Mouse (Mus musculus): ENCODE data around the gene Trabd2b.

Gene Trabd2b

DNA sequence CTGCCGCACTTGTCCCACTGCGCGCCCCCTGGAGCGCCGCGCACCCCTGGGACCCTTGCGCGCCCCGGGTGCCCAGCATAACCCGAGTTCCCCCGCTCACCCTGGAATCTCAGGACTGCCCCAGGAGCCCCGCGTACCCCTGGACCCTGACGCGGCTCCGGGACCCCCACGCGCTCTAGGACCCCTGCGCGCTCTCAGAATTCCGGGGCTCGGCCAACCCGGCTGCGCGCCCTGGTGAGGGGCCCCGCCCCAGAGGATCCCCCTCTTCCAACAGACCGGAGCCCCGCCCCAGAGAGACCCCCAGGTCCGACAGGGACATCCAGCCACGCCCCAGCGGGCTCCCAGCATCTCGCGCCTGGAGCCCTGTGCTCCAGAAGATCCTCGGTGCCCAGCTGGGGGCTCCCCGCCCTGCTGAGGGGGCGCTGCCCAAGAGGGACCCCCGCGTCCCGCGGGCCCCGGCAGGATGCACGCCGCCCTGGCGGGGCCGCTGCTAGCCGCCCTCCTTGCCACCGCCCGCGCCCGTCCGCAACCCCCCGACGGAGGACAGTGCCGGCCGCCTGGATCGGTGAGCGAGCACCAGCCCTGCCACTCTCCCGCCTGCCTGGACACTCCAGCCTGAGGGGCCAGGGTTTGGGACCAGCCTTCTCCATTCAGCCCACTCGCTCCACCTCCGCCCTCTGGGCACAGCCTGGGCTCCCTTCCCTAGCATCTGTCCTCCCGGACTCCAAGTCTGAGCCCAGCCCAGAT, at the start of gene Trabd2b:
TSS of gene Trabd2b (plus strand) at position 370 of the 747 bp plus-strand sequence.
- no peak for DNase-seq (ENCODE audit: low spot score in 2 of 2)

DNA sequence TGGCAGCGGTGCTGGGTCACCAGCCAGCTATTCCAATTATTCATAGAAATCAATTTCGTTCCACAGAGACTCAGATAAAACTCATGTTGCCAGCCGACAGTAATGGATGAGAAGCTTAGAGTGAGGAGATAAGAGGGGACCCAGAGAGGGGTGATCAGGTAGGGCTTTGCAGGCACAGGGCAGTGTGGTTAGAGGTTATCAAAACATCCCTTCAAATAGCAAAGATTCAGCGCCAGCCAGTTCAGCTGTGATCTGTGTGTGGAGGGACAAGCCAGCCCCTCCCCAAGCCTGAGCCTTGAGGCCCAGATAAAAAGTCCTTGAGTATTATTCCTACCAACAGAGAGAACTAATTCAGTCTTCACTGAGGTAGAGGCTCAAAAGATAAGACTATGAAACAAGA, 49.1 kb upstream of the Trabd2b start:
- no peak for DNase-seq (ENCODE audit: low spot score in 2 of 2)

DNA sequence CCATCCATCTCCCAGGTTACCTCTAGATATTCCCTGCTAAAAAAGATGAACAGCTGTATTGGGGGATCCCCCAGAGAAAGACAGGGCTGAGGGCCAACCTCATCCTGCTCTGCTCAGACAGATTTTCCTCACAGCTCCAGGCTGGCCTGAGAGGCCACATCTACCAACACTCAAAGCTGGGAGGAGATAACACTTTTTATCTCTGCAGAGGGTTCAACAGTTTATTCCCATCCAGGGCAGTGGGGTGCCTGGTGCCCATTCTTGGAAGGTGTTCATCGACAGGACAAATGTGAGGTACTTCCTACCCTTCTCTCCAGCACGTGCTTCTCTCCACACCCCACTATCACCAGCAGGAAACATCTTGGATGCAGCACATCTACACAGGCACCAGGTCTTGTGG, 47.6 kb upstream of the Trabd2b start:
- DNase-seq (ENCODE audit: low spot score in 2 of 2) = no peak

DNA sequence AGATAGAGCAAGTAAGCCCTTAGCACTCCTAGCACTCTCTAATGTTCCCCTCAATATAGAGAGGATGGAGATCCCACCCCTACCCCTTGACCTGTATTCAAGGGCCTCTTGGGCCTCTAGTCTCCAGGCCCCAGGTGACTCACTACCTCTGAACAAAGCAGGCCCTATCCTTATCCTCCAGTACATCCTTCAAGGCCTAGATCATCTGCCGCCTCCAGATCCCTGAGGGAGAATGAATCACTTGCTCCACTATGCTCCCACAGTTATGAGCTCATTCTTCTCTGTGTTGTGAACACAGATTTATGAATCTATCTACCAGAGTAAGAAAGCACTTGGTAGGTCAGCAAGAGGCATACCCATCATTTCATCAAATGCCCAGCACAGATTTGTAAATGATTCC, 46.7 kb upstream of the Trabd2b start:
- DNase-seq (ENCODE audit: low spot score in 2 of 2) = no peak

DNA sequence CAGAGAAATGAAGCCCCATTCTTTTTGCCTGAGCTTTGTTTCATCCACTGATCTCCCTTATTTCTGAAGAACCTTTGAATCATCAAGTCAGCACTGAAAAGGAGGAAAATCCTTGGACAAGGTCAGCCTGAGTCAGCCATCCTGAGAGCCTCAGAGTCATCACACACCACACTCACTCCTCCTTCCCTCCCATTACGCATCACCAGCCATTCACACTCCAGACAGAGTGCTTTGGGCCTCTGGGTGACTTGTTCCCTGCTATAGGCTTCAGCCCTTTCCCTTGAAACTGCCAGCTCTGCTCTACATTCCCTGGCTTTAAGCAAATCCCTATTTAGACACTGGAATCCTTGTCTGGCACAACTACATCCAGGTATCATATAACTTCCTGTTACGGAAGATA, 45.2 kb upstream of the Trabd2b start:
- DNase-seq (ENCODE audit: low spot score in 2 of 2) = no peak

DNA sequence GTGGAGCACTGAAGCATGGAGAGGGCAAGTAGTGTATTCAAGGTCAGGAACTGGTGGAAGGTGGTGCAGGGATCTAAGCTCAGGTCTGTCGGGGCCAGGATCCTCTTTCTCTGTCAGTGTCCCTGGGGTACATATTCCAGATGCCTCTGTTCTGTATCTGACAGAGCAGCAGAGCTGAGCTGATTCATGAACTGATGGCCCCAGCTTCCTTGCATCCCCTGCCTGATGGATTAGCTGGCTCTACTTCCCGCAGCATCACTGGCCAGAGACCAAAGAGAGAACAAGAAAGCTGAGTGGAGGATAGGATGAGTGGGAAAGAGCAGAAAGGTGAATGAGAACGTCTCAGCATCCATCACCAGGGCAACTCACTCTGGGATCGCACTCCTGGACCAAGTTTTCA, 41.5 kb upstream of the Trabd2b start:
- DNase-seq (ENCODE audit: low spot score in 2 of 2) = no peak

DNA sequence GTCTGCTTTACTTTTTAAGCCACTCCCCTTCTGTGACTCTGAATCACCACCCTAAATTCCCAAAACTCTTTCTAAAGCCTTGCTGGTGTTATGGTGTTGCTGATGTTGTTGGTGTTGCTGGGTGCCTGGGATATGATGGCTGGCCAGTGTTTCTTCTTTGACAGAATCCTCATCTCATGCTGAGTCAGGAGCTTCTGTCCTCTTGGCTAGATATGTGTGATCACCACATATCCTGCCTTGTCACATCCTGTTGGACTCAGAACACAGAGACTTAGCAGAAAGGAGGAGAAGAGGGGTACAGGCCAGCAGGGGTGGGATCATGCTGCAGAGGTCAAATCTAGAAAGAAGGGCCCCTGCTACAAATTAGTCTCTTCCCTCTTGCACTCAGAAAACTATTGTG, 40.9 kb upstream of the Trabd2b start:
- no peak for DNase-seq (ENCODE audit: low spot score in 2 of 2)

DNA sequence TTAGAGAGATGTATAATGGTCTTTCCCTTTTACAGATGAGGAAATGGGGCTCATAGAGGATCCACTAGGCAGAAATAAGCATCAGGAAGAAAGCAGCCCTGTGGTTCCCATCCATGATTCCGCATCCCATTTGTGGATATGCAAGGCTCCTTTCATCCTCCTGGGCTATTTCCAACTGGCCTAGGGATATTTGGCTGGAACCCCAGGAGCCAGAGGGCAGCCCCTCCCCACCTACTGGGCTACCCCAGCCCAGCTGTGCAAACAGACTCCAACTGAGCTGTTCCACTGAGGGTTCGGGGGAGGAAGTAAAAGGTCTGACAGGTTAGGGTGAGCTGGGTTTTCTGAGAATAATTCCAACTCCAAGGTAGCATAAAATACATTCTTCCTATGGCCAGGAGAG, 39.5 kb upstream of the Trabd2b start:
- no peak for DNase-seq (ENCODE audit: low spot score in 2 of 2)

DNA sequence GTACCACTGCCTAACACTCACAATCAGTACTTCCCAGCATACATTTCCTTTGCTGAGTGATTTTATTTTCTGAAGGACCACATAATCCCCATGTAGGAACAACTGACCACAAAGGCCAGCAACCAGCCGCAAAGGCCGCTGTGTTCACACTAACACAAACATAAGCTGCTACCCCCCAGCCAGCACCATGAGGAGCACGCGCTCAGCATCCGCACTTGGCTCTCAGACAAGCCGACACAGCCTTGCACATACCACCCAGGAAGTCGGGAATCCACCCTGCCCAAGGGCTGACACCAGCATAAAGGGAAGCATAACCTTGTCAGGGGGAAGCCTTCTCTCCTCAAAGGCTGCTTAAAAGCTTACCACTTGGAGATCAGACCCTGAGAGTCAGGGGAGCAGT, 38.7 kb upstream of the Trabd2b start:
- DNase-seq (ENCODE audit: low spot score in 2 of 2) = no peak

DNA sequence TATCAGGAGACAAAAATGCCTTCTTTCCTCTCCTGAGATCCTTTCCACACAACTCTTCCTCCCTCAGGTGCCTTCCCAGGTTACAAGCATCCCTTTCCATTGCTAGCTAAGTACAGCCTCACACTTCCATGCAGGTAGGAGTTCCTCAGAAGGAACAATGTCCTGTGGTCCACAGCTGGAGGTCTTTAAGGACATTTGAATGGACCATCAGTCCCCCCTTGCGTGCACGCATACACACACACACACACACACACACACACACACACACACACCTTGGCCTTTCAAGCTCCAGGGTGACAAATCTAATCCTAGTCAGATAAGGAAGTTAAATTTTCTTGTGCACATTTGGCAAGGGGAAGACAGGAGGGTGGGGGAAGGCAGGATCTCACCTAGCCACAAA, 36.9 kb upstream of the Trabd2b start:
- DNase-seq (ENCODE audit: low spot score in 2 of 2) = no peak

DNA sequence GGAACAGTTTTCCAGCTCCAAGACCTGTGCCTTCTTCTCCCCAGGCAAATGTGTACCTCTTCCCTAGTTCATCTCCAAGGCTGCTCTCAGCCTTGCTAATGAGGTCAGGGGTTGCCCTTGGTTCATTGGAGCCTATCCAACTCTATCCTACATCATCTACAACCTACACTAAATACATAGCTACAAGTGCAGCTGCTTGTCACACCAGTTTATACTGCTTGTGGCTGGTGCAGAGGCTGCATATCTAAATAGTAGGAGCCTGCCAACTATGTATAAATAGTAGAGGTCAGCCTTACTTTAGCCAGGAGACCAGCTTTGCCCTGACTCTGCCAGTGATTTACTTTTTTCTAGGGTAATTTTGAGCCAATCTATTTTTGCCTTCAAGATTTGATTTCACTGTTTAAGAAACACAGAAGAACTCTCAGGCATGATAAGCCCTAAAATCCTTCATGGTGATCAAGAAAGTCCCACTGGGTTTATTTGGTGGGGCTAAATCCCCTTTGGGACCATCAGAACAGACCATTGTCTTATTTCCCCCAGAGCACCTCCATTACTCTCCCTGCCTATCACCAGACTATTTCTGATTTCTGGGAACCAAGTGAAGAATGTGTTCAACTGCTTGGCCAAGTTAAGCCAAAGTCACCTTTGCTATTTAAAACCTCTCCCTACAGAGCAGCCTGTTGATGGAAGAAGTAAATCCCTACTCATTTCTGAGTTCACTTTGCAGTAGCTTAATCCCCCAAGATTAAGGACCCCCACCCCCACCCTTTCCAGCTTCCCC, 35.4 kb upstream of the Trabd2b start:
- no peak for DNase-seq (ENCODE audit: low spot score in 2 of 2)

DNA sequence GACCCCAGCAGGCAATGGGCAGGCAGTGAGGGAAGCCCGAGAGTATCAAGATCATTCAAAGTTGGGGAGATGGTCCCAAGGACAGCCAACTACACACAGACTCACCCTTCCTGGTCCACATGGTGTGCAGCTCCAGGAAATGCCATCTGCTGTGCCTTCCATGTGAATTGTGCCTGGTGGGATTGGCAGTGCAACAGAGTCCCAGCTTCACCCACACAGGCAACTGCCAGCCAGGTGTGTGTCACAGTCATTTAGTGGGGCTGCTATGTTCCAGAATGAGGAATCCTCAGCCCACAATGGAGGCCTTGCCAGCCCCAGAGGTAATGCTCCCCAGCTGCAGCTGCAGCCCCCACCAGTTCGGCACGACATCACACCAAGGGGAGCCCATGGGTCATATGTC, 33.8 kb upstream of the Trabd2b start:
- DNase-seq (ENCODE audit: low spot score in 2 of 2) = no peak

DNA sequence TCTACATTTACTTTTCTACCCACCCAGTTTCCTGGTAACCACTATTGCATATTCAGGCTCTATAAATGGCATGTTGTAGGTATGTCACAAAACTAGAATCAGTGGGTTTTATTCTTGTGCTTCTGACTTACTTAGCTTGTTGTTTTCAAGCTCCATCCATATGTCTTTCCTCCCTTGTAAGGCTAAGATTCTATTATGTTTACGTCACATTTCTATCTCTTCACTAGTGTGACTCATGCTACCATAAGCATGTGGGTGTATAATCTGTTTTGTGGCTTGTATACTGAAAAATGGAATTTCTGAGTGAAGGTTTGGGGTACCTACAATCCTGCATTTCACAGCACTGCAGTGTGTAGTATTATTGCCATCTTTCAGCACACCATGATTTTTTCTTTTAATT, 32.2 kb upstream of the Trabd2b start:
- no peak for DNase-seq (ENCODE audit: low spot score in 2 of 2)

DNA sequence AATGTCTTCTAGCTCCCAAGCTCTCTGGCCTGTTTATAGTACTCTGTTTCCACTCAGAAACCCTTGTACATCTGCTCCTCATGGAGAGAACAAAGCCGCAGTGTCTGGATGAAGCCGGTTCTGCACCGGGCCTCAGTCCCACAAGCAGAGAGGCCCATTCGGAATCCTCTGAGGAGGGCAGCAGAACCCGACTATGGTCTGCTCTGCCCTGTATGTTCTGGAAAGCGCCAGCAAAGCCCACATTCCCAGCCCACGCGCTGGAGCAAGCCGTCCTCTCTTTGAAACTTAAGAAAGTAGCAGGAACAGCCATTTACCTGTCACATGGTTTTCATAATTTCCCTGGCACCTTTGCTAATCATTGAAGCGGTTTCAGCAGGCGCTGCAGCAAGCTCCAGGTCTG, 29.0 kb upstream of the Trabd2b start:
- DNase-seq (ENCODE audit: low spot score in 2 of 2) = no peak

DNA sequence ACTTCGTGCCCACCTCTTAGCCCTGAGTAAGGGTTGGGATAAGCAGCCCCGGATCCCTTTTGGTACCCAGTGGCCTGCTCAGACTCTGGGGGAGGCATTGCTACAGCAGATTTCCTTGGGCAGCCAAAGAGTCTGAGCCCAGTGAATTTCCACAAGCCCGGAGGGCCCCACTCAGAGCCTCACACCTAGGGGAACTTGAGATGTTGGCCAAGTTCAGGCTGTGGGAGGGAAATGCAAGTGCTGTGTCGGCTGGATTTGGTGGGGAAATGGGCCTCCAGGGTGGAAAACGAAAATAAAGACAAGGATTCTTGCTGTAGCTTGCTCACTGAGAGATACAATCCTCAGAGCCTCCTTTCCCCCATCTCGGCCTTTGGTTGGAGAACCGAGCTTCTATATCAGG, 28.0 kb upstream of the Trabd2b start:
- no peak for DNase-seq (ENCODE audit: low spot score in 2 of 2)

DNA sequence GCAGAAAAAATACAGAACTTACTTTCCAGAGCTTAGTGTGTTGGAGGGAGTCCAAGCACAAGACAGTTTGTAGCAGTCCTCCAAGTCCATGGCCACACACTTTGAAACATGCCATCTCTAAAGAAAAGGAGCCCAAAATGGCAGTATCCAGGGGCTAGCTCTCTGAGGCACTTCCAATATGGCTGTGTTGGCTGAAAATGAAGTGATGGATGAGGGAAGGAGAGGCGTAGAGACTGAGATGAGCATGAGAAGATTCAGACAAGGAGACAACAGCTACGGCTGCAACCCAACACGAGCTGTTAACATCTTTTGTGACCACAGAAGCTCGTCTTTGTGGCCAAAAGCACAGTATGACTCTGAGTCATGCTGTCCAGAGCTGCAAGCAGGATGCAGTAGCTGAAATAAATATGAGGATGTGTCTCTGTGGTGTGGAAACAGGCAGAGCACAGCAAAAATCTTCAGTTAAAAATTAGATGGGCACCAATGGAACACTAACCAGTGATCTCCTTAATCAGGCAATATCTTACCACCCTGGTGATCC, 27.0 kb upstream of the Trabd2b start:
- no peak for DNase-seq (ENCODE audit: low spot score in 2 of 2)

DNA sequence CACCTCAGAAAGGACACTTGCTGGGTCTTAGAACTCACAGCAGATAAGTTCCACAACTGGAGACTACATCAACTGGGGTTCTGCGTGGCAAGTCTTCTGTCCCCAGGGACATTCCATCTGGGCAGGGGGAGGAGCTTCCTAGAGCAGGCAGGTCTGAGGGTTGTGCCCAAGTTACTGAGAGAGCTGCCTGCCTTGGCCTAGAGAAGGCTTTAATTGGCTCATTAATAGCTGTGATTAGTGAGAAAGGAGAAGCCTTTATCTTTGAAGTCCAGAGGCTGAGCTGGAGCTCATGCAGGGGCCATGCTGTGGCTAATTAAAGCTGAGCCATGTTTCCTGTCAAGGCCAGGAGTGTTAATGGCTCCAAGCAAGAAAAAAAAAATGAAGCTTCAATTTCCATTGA, 23.9 kb upstream of the Trabd2b start:
- DNase-seq (ENCODE audit: low spot score in 2 of 2) = no peak

DNA sequence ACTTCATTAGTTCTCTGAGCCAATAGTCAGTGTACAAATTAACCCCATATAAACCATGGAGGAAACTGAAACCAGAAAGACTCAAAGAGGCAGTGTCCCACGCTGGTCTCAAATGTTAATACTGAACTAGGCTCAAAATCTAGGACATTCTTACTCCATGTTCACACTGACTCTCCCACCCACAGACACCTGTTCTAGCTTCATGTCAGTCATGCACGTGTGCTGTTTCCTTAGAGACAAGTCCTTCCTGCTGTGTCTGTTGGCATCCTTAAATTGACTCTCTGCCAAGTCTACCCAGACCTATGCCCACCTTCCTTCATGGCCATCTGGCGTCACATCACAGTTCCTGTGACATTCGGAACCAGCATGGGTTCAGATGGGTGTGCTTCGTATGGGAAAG, 21.3 kb upstream of the Trabd2b start:
- DNase-seq (ENCODE audit: low spot score in 2 of 2) = no peak

DNA sequence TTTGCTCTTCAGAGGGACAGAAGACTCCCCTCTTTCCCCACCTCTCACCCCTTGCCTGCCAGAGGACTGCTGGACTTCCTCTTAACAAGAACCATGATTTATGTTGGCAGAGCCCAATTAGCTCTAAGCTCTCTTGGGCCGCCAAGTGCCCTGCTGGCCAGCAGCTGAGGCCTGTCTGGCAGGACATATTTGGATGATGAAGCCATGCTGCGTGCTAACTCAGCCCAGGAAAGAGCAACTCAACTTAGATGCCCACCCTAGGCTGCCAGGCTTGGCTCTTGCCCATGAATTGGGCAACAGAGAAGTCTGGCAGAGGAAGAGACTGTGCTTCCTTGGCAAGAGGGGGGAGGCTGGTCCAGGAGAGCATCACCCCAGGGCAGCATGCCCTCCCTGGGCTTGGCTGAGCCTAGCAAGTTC, 20.1 kb upstream of the Trabd2b start:
- DNase-seq (ENCODE audit: low spot score in 2 of 2) = no peak

DNA sequence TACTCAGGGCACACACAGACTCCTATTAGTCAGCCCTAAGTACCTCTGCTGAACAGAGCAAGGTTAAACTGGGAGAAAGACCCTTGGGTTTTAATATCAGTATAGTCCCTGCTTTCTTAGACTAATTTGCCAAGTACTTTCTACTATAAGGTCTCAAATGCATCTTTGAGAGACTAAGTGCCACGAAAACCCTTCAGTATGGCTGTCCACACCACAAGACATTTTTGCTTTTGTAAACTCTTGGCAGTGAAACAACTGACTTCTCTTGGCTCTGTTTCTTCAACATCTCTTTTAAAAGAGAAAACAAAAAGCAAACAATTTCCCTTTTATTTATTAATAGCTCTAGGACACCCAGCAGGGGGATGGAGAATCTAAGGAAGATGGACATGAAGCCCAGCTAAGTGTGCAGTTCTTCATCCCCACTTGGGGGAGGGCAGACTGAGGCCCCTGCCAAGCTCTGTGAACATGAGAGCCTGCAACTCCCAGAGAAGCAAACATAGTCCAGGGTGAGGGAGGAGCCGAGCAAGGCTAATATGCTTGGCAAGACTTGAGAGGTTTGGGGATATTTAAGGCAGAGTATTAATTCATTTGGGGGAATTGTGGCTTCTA, 18.9 kb upstream of the Trabd2b start:
- DNase-seq (ENCODE audit: low spot score in 2 of 2) = no peak

DNA sequence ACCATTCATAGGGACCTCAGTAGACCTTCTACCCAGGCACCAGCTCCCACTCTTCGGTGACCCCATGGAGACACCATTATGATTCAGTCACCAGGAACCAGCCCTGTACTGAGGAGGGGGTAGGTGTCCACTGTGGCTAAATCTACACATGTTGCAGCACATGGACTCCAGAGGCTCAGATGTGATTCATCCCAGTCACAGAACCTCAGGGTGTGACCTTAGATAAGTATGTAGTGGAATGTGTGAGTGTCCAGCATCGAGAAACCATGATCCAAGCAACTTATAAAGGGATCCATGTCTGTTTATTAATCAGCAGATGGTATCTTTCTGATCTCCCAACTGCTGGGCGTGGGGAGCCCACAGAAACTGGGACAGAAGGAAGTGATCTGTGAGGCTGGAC, 18.2 kb upstream of the Trabd2b start:
- no peak for DNase-seq (ENCODE audit: low spot score in 2 of 2)

DNA sequence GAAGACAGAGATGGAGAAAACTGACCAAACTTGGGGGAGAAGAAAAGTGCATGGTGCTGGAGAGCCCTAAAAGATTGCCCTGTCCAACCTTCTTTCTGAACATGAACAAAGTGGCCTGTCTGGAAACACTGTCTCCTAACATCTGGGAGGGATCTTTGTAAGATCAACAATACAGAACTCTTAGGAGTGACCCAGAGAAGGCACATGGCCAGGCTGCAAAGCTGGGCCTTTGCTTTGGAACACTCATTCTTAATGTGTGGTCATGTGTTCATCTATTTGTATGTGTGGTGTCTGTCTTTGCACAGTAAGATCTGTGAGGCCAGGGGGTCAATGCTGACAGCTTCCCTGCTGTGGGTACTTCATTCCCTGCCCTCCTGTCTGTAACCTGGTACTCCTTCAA, 16.9 kb upstream of the Trabd2b start:
- no peak for DNase-seq (ENCODE audit: low spot score in 2 of 2)

DNA sequence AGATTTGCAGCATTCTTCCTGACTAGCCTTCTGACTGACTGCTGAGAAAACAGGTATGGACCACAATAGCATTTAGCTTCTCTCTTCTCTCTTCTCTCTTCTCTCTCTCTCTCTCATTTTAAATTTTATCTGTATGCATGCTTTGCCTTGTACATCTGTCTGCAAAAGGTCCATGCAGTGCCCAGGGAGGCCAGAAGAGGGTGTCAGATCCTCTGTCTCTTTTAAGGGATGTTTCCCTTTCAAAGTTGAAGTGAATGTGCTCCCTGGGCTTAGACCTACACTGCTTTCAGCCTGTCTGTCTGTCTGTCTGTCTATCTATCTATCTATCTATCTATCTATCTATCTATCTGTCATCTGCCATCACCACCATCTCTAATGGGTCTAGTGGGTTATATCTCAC, 8.9 kb upstream of the Trabd2b start:
- DNase-seq (ENCODE audit: low spot score in 2 of 2) = no peak
